Mouse (Mus musculus): ENCODE data around the gene Hexim2. TPM values are rescaled to one million over a fixed set of nuclear protein-coding genes. Genes with fewer than 3 reads are reported as not detected.

Hexim2 gene
- 6.5 and 6.9 TPM in 2 replicates for polyA plus RNA-seq (2015; fragmentation: Nextera tagmentation; extraction: Ambion mirVana)

GRCm38 (mm10) chr11:103131701-103132575, at the start of gene Hexim2:
Hexim2 (plus strand) TSS chr11:103132429.
- H3K4me3 ChIP-seq (replicated peaks; ENCODE audit: low read depth, low read length): peak within 1 kb of the TSS; percentile 92
- H3K4me2 ChIP-seq (ENCODE audit: low read length): peak within 1 kb of the TSS; percentile 61
- no peaks in the 10 kb centered on the region for H3K27me3 ChIP-seq (ENCODE audit: insufficient read depth, low read length)
- DNase-seq (ENCODE audit: low spot score) (peak; percentile 71), ATAC-seq (replicated peaks; ENCODE audit: low FRiP score, low read depth) (peak; percentile 49)
- peak within 1 kb of the TSS; percentile 98 for H3K27ac ChIP-seq
- no peak for TF ChIP-seq CTCF (IDR thresholded peaks at IDR 0.05; ENCODE audit: low read depth)
- H3K4me1 ChIP-seq (replicated peaks; ENCODE audit: insufficient read depth, low read length): peaks cover 16% of the 10 kb centered on the region
- WGBS: under 1% methylated on average over 39 of the region's 39 CpGs
- H3K36me3 ChIP-seq (ENCODE audit: insufficient read depth, low read length): no peaks in the 10 kb centered on the region
- peak within 1 kb of the TSS; percentile 99 for H3K9ac ChIP-seq (ENCODE audit: low read depth, low read length)
- no peaks in the 10 kb centered on the region for H3K9me3 ChIP-seq (replicated peaks; ENCODE audit: low read length)

GRCm38 (mm10) chr11:103093306-103093705, 38.9 kb upstream of the Hexim2 start:
- Histone ChIP-seq H3K9me3 (replicated peaks; ENCODE audit: low read length) (no peaks in the 10 kb centered on the region), H3K36me3 (ENCODE audit: insufficient read depth, low read length) (no peaks in the 10 kb centered on the region), H3K9ac (ENCODE audit: low read depth, low read length) (no peak overlapping the region), H3K4me2 (ENCODE audit: low read length) (no peak overlapping the region), H3K27me3 (ENCODE audit: insufficient read depth, low read length) (no peaks in the 10 kb centered on the region), H3K27ac (no peak overlapping the region), H3K4me3 (replicated peaks; ENCODE audit: low read depth, low read length) (no peak overlapping the region), H3K4me1 (replicated peaks; ENCODE audit: insufficient read depth, low read length) (peaks cover 11% of the 10 kb centered on the region; the same call in 1 of the 2 replicates)
- 86% methylated on average over 7 of the region's 7 CpGs for WGBS
- no peak for DNase-seq (ENCODE audit: low spot score)
- no peak for TF ChIP-seq CTCF (IDR thresholded peaks at IDR 0.05; ENCODE audit: low read depth)
- ATAC-seq (replicated peaks; ENCODE audit: low FRiP score, low read depth): no peak

- WGBS: 70% methylated on average over 20 of the region's 20 CpGs
- TF ChIP-seq CTCF (IDR thresholded peaks at IDR 0.05; ENCODE audit: low read depth): no peak
- H3K36me3 ChIP-seq (ENCODE audit: insufficient read depth, low read length): no peaks in the 10 kb centered on the region
- H3K27ac ChIP-seq: peak overlapping the region; percentile 36; the same call in 1 of the 2 replicates
- peaks cover 11% of the 10 kb centered on the region; the same call in 1 of the 2 replicates for H3K4me1 ChIP-seq (replicated peaks; ENCODE audit: insufficient read depth, low read length)
- H3K4me2 ChIP-seq (ENCODE audit: low read length): no peak overlapping the region
- no peak overlapping the region for H3K9ac ChIP-seq (ENCODE audit: low read depth, low read length)
- DNase-seq (ENCODE audit: low spot score): no peak
- H3K27me3 ChIP-seq (ENCODE audit: insufficient read depth, low read length): no peaks in the 10 kb centered on the region
- H3K4me3 ChIP-seq (replicated peaks; ENCODE audit: low read depth, low read length): no peak overlapping the region
- no peaks in the 10 kb centered on the region for H3K9me3 ChIP-seq (replicated peaks; ENCODE audit: low read length)
- ATAC-seq (replicated peaks; ENCODE audit: low FRiP score, low read depth): peak; percentile 65; the same call in 1 of the 2 replicates
These were observed 38.1 kb upstream of the Hexim2 start for GRCm38 (mm10) chr11:103093862-103094833.

- no peak for TF ChIP-seq CTCF (IDR thresholded peaks at IDR 0.05; ENCODE audit: low read depth)
- ATAC-seq (replicated peaks; ENCODE audit: low FRiP score, low read depth): no peak
These were observed 37.0 kb upstream of the Hexim2 start for GRCm38 (mm10) chr11:103095107-103095670.

GRCm38 (mm10) chr11:103095801-103096200, 36.4 kb upstream of the Hexim2 start:
- H3K4me1 ChIP-seq (replicated peaks; ENCODE audit: insufficient read depth, low read length): peaks cover 18% of the 10 kb centered on the region; the same call in 1 of the 2 replicates
- H3K27me3 ChIP-seq (ENCODE audit: insufficient read depth, low read length): no peaks in the 10 kb centered on the region
- DNase-seq (ENCODE audit: low spot score) (no peak), ATAC-seq (replicated peaks; ENCODE audit: low FRiP score, low read depth) (no peak)
- no peak for TF ChIP-seq CTCF (IDR thresholded peaks at IDR 0.05; ENCODE audit: low read depth)
- H3K27ac ChIP-seq: no peak overlapping the region
- no peaks in the 10 kb centered on the region for H3K36me3 ChIP-seq (ENCODE audit: insufficient read depth, low read length)
- H3K9ac ChIP-seq (ENCODE audit: low read depth, low read length): no peak overlapping the region
- H3K9me3 ChIP-seq (replicated peaks; ENCODE audit: low read length): no peaks in the 10 kb centered on the region
- H3K4me3 ChIP-seq (replicated peaks; ENCODE audit: low read depth, low read length): no peak overlapping the region
- WGBS: 86% methylated on average over 6 of the region's 6 CpGs
- no peak overlapping the region for H3K4me2 ChIP-seq (ENCODE audit: low read length)

More at GRCm38 (mm10) chr11:103095107-103095670, 37.0 kb upstream of the Hexim2 start:
- no peak overlapping the region for H3K4me2 ChIP-seq (ENCODE audit: low read length)
- no peaks in the 10 kb centered on the region for H3K9me3 ChIP-seq (replicated peaks; ENCODE audit: low read length)
- H3K36me3 ChIP-seq (ENCODE audit: insufficient read depth, low read length): no peaks in the 10 kb centered on the region
- peaks cover 14% of the 10 kb centered on the region; the same call in 1 of the 2 replicates for H3K4me1 ChIP-seq (replicated peaks; ENCODE audit: insufficient read depth, low read length)
- no peak overlapping the region for H3K9ac ChIP-seq (ENCODE audit: low read depth, low read length)
- peak; percentile 60 for DNase-seq (ENCODE audit: low spot score)
- 0 out of 2 replicates have a peak overlapping the region, but pooled peaks have one; percentile 36 for H3K27ac ChIP-seq
- WGBS: 44% methylated on average over 9 of the region's 9 CpGs
- H3K4me3 ChIP-seq (replicated peaks; ENCODE audit: low read depth, low read length): no peak overlapping the region
- no peaks in the 10 kb centered on the region for H3K27me3 ChIP-seq (ENCODE audit: insufficient read depth, low read length)
